Mouse (Mus musculus) MEL (cell line): Measurements from ENCODE around the gene Matn1. TPM values are rescaled to one million over a fixed set of nuclear protein-coding genes. Genes with fewer than 3 reads are reported as not detected.

Source experiments
- DNase-seq: peaks from one replicate; pipeline ENCODE4 v3.0.0; 2011; ENCODE audit warnings: low read depth, low spot score
- H3K27ac ChIP-seq: 2 replicates; pipeline ENCODE4 v1.5.1; 2012; ENCODE audit warnings: low read depth, mild to moderate bottlenecking, control low read depth, low read length, moderate library complexity; ENCODE audit not compliant: control insufficient read depth
- H3K27me3 ChIP-seq, 2 experiments: fragments of 150-350 bp in 1 of 2; sonication (generic) in 1 of 2; 2 replicates each; pipeline ENCODE4 v1.6.1; 2012; ENCODE audit warnings: low read length in 2 of 2, mild to moderate bottlenecking in 2 of 2, improper control_type of control experiment in 1 of 2, moderate library complexity in 1 of 2; ENCODE audit not compliant: insufficient read depth in 2 of 2, control insufficient read depth in 1 of 2
- H3K36me3 ChIP-seq, 2 experiments: 2 replicates each; pipeline ENCODE4 v1.6.1; 2012 to 2014; ENCODE audit warnings: low read length in 2 of 2, improper control_type of control experiment in 1 of 2, inconsistent platforms in 1 of 2, mild to moderate bottlenecking in 1 of 2; ENCODE audit not compliant: insufficient read depth in 2 of 2, control insufficient read depth in 1 of 2
- H3K4me1 ChIP-seq, 2 experiments: fragments of 150-350 bp in 1 of 2; sonication (generic) in 1 of 2; 2 replicates each; pipeline ENCODE4 v1.6.1; 2012; ENCODE audit warnings: low read length in 2 of 2, improper control_type of control experiment in 1 of 2, mild to moderate bottlenecking in 1 of 2; ENCODE audit not compliant: insufficient read depth in 2 of 2, control insufficient read depth in 1 of 2
- H3K4me3 ChIP-seq, 2 experiments: fragments of 150-350 bp in 1 of 2; sonication (generic) in 1 of 2; 2 replicates each; pipeline ENCODE4 v1.5.1; 2012; ENCODE audit warnings: low read depth in 2 of 2, low read length in 2 of 2, mild to moderate bottlenecking in 2 of 2, moderate library complexity in 2 of 2, control low read depth in 1 of 2, improper control_type of control experiment in 1 of 2; ENCODE audit not compliant: control insufficient read depth in 1 of 2, insufficient read depth in 1 of 2
- H3K79me2 ChIP-seq: 2 replicates; pipeline ENCODE4 v1.6.1; 2012; ENCODE audit warnings: mild to moderate bottlenecking, low read length, moderate library complexity; ENCODE audit not compliant: control insufficient read depth, poor library complexity, insufficient read depth
- H3K9ac ChIP-seq: 2 replicates; pipeline ENCODE4 v1.6.1; 2012; ENCODE audit warnings: low read depth, mild to moderate bottlenecking, control low read depth, low read length, moderate library complexity; ENCODE audit not compliant: control insufficient read depth, poor library complexity, severe bottlenecking
- H3K9me3 ChIP-seq: fragments of 150-350 bp; sonication (generic); replicated peaks from 2 replicates; pipeline ENCODE4 v1.6.1; 2012; ENCODE audit warnings: mild to moderate bottlenecking, low read length, improper control_type of control experiment, moderate library complexity; ENCODE audit not compliant: insufficient read depth
- BHLHE40 ChIP-seq: IDR thresholded peaks from 2 replicates; pipeline ENCODE4 v1.6.1; 2012; ENCODE audit warnings: low read depth, mild to moderate bottlenecking, inconsistent platforms, low read length, improper control_type of control experiment, borderline replicate concordance
- CHD1 ChIP-seq: IDR thresholded peaks from 2 replicates; pipeline ENCODE4 v1.6.1; 2012; ENCODE audit warnings: low read depth, mild to moderate bottlenecking, inconsistent platforms, low read length, improper control_type of control experiment
- CHD2 ChIP-seq: IDR thresholded peaks from 2 replicates; pipeline ENCODE4 v1.6.1; 2011; ENCODE audit warnings: low read length, improper control_type of control experiment
- ETS1 ChIP-seq: IDR thresholded peaks from 2 replicates; pipeline ENCODE4 v1.6.1; 2012; ENCODE audit warnings: low read depth, mild to moderate bottlenecking, inconsistent platforms, low read length, improper control_type of control experiment, moderate library complexity
- HCFC1 ChIP-seq: IDR thresholded peaks from 2 replicates; pipeline ENCODE4 v1.6.1; 2012; ENCODE audit warnings: low read depth, mild to moderate bottlenecking, inconsistent platforms, low read length, improper control_type of control experiment, moderate library complexity
- MAX ChIP-seq: IDR thresholded peaks from 2 replicates; pipeline ENCODE4 v1.6.1; 2011; ENCODE audit warnings: low read length, improper control_type of control experiment
- NELFE ChIP-seq: IDR thresholded peaks from 2 replicates; pipeline ENCODE4 v1.6.1; 2011; ENCODE audit warnings: low read depth, low read length, improper control_type of control experiment
- POLR2A ChIP-seq, 2 experiments: IDR thresholded peaks; 2 replicates each; pipeline ENCODE4 v1.6.1; 2011 to 2012; ENCODE audit warnings: low read length in 2 of 2, mild to moderate bottlenecking in 2 of 2, control low read depth in 1 of 2, improper control_type of control experiment in 1 of 2, low read depth in 1 of 2, moderate library complexity in 1 of 2; ENCODE audit not compliant: control insufficient read depth in 1 of 2, insufficient read depth in 1 of 2, poor library complexity in 1 of 2
- POLR2AphosphoS5 ChIP-seq: IDR thresholded peaks from 2 replicates; pipeline ENCODE4 v1.6.1; 2012; ENCODE audit warnings: low read depth, borderline replicate concordance, mild to moderate bottlenecking, inconsistent platforms, low read length, moderate library complexity, mixed read lengths
- SIN3A ChIP-seq: IDR thresholded peaks from 2 replicates; pipeline ENCODE4 v1.6.1; 2012; ENCODE audit warnings: low read length, improper control_type of control experiment, inconsistent platforms
- SMC3 ChIP-seq: IDR thresholded peaks from 2 replicates; pipeline ENCODE4 v1.6.1; 2011; ENCODE audit warnings: low read depth, low read length, improper control_type of control experiment
- TBP ChIP-seq: IDR thresholded peaks from 2 replicates; pipeline ENCODE4 v1.8.0; 2011; ENCODE audit warnings: low read depth, low read length, improper control_type of control experiment
- ZKSCAN1 ChIP-seq: IDR thresholded peaks from 2 replicates; pipeline ENCODE4 v1.6.1; 2012; ENCODE audit warnings: low read depth, mild to moderate bottlenecking, inconsistent platforms, low read length, improper control_type of control experiment, moderate library complexity
- ZMIZ1 ChIP-seq: IDR thresholded peaks from 2 replicates; pipeline ENCODE4 v1.6.1; 2012; ENCODE audit warnings: low read depth, mild to moderate bottlenecking, inconsistent platforms, low read length, improper control_type of control experiment, moderate library complexity
- ZNF384 ChIP-seq: IDR thresholded peaks from 2 replicates; pipeline ENCODE4 v1.6.1; 2012; ENCODE audit warnings: low read depth, mild to moderate bottlenecking, inconsistent platforms, low read length, improper control_type of control experiment
- polyA plus RNA-seq, 2 experiments: library from polyadenylated mRNA; stranded (reverse) in 1 of 2; unstranded in 1 of 2; fragments of >175 nt in 1 of 2; fragments of >200 nt in 1 of 2; gene quantifications; 2 replicates each; pipeline versions ENCODE4 v1.2.1 to v1.2.4; 2012; ENCODE audit warnings: low replicate concordance in 2 of 2, low read depth in 1 of 2; ENCODE audit not compliant: insufficient read length in 2 of 2, insufficient read depth in 1 of 2, missing spikeins in 1 of 2
- total RNA-seq: library from RNA; depleted of rRNA; stranded (reverse); fragments of 300-350 nt; gene quantifications from 2 replicates; pipeline ENCODE4 v1.2.3, GENCODE M21; 2012

Matn1 gene
- total and polyA plus RNA-seq, 3 experiments: not detected

DNA sequence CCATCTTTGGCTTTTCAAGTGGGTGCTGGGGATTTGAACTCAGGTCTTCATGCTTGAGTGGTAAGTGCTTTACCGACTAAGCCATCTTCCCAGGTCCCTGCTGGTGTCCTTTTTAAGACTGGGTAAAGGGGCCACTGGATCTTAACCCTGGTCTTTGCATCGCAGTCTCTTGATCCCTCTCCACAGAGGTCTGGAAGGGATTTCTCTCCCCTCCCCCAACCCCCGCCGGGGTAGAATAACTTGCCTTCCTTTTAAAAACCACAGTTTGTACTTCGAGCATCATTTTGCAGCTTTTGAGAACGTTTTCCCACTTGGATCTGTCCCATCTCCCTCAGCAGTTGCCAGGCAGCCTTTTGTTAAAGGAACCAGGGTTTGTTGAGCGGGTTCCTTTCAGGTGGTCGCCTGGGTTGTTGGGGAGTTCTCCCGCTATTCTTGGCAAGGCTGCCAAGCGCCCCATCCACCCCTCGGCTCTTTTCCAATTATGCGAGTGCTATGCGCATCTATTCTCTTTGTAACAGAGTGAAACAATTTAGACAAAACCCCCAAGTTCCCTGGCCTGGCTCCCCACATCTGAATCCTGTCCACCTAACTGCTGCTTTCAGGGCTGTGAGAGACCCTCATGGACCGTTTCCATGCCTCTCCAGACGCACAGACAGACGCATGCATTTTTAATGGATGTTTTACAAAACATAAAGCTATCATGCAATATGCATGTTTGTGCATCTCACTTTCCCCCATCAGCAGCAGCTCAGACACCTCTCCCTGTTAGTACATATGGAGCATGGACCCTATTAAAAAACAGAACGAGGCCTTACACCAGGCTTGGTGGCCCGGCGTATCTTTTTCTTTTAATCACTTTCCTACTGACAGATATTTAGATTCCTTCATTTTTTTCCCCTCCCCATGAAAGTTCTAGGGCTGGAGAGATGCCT is 29.4 kb downstream of the Matn1 start:
- Histone ChIP-seq H3K9ac (no peak overlapping the region), H3K27me3 (no peaks in the 10 kb centered on the region), H3K4me1 (no peaks in the 10 kb centered on the region), H3K27ac (no peak overlapping the region), H3K4me3 (no peak overlapping the region), H3K79me2 (no peaks in the 10 kb centered on the region), H3K9me3 (no peaks in the 10 kb centered on the region), H3K36me3 (no peaks in the 10 kb centered on the region)
- no peak for DNase-seq
- TF ChIP-seq ZNF384 (no peak), CHD1 (no peak), NELFE (no peak), HCFC1 (no peak), POLR2A (IDR thresholded peaks at IDR 0.05; ENCODE audit: control insufficient read depth in 1 of 2, insufficient read depth in 1 of 2, low read depth in 1 of 2, low read length in 2 of 2, poor library complexity in 1 of 2) (no peak), TBP (no peak), ZKSCAN1 (no peak), BHLHE40 (no peak), ETS1 (no peak), POLR2AphosphoS5 (no peak), SIN3A (no peak), SMC3 (no peak), CHD2 (no peak), MAX (no peak)

DNA sequence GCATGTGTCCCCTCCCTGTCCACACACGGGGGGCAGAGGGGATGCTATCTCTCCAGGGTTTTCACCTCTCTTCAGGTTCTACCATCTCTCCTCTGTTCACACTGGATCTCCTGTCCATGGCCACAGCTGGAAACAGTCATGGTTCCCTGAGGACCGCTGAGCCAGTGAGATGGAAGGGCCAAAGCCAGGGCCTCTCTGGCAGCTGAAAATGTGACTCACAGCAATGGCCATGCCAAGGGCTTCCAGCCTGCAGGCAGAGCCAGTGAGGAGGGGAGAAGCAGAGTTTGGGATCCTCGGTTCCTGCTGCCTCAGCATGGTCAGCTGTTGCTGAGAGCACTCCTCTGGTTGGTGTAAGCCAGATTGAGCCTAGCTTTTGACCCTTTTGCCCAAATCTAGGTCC is 34.8 kb downstream of the Matn1 start:
- no peaks in the 10 kb centered on the region for H3K36me3 ChIP-seq
- no peak overlapping the region for H3K27ac ChIP-seq
- DNase-seq: no peak
- no peak overlapping the region for H3K4me3 ChIP-seq
- no peak for TF ChIP-seq NELFE
- no peak for TF ChIP-seq BHLHE40
- TF ChIP-seq ETS1: no peak
- TF ChIP-seq ZMIZ1: no peak
- H3K79me2 ChIP-seq: no peaks in the 10 kb centered on the region
- H3K9me3 ChIP-seq: no peaks in the 10 kb centered on the region
- no peak overlapping the region for H3K9ac ChIP-seq
- H3K4me1 ChIP-seq: no peaks in the 10 kb centered on the region
- H3K27me3 ChIP-seq: no peaks in the 10 kb centered on the region
